Mouse (Mus musculus) Patski (cell line): ENCODE measurements around the gene Prrg2. TPM values are rescaled to one million over a fixed set of nuclear protein-coding genes. Genes with fewer than 3 reads are reported as not detected.
"Not testable (repeated sequence)": the region's sequence is repeated elsewhere in the genome, so short reads cannot be mapped to it uniquely, and the experiment has no call there.

Source experiments
- ATAC-seq: fragments of 100-300 bp; one replicate; pipeline ENCODE4 v1.8.0; 2021
- CTCF ChIA-PET: fragments of 350-600 bp; sonication (Branson Sonifier 250); formaldehyde crosslinking; loops from one replicate; lab custom pipeline; 2022; ENCODE audit warnings: inconsistent platforms; lab: Charles Lee
- POLR2A ChIA-PET: fragments of 350-600 bp; sonication (Branson Sonifier 250); formaldehyde crosslinking; loops from one replicate; lab custom pipeline; 2022; ENCODE audit warnings: antibody characterized with exemption, inconsistent platforms; lab: Charles Lee
- DNase-seq: peaks from one replicate; pipeline ENCODE4 v3.0.0-alpha.2; 2011; ENCODE audit warnings: low read depth, low spot score
- H3K27me3 ChIP-seq: fragments of 371-371 bp; one replicate; pipeline ENCODE4 v1.5.1; 2021
- CTCF ChIP-seq: fragments of 100-300 bp; IDR thresholded peaks from one replicate; pipeline ENCODE4 v1.5.1; 2021
- in situ Hi-C: fragments of 300-500 bp; cut with MboI; formaldehyde crosslinking; loops from 3 replicates; pipeline ENCODE4 v1.11.1; 2018; ENCODE audit warnings: low pct_unique_long_range_greater_than_20kb, mixed read lengths
- polyA plus RNA-seq: library from polyadenylated mRNA; unstranded; gene quantifications from one replicate; pipeline ENCODE4 v1.2.3, GENCODE M21; 2021

Gene Prrg2
- polyA plus RNA-seq, result 38.6 TPM

GRCm38 (mm10) chr7:45062239-45062835 is at the start of gene Prrg2, which contains the start of gene Nosip:
Prrg2 (minus strand) TSS chr7:45062677.
Nosip (plus strand) TSS chr7:45062429.
- ChIA-PET CTCF (no interaction called here), POLR2A (interaction anchor here (0.9 kb wide), 1 partner anchor 10 kb away, joined by 3 read pairs; no protein-coding TSS in a partner anchor)
- DNase-seq (peak; percentile 91), ATAC-seq (peak; percentile 79)
- no peak for TF ChIP-seq CTCF
- H3K27me3 ChIP-seq, result no peaks in the 10 kb centered on the region
- in situ Hi-C loops, result no loop called here

DNA sequence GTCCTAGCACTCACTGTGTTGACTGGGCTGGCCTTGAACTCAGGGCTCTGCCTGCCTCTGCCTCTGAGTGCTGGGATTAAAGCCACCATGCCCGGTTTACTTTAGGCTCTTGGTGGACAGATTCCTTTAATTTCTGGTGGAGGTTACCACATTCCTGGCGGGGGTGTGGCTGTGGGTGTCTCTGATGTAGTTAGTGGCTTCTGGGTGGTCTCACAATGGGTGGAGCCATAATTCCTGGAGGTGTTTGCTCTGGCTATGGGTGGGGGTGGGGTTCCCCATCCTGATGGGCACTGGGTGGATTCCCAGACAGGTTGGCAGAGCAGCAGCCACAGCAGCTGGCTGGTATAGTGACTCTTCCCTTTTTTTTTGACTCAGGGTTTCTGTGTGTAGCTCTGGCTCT is 49.5 kb upstream of the Prrg2 start:
- TF ChIP-seq CTCF, result no peak
- ChIA-PET POLR2A (no interaction called here), CTCF (interaction anchor here (0.9 to 1.2 kb wide), 2 partner anchors 24 to 32 kb away, joined by 3 read pairs; no protein-coding TSS in a partner anchor)
- H3K27me3 ChIP-seq, result no peaks in the 10 kb centered on the region
- no peak for ATAC-seq
- DNase-seq, result no peak
- in situ Hi-C loops, result no loop called here

DNA sequence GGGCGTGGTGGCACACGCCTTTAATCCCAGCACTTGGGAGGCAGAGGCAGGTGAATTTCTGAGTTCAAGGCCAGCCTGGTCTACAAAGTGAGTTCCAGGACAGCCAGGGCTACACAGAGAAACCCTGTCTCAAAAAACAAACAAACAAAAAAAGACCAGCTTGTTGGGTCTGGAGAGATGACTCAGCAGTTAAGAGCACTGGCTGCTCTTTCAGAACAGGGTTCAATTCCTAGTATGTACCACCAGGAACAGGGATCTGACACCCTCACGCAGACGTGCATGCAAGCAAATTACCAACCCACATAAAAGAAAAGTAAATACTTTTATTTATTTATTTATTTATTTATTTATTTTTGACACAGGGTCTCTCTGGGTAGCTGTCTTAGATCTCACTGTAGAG is 47.6 kb upstream of the Prrg2 start:
- in situ Hi-C loops, ATAC-seq, DNase-seq, H3K27me3 ChIP-seq: not testable (repeated sequence)
- ChIA-PET CTCF (interaction anchor here (1.4 kb wide), 1 partner anchor 11 kb away, joined by 3 read pairs; no protein-coding TSS in a partner anchor), POLR2A (interaction anchor here (0.6 kb wide), 1 partner anchor 303 kb away, joined by 3 read pairs; no protein-coding TSS in a partner anchor)

DNA sequence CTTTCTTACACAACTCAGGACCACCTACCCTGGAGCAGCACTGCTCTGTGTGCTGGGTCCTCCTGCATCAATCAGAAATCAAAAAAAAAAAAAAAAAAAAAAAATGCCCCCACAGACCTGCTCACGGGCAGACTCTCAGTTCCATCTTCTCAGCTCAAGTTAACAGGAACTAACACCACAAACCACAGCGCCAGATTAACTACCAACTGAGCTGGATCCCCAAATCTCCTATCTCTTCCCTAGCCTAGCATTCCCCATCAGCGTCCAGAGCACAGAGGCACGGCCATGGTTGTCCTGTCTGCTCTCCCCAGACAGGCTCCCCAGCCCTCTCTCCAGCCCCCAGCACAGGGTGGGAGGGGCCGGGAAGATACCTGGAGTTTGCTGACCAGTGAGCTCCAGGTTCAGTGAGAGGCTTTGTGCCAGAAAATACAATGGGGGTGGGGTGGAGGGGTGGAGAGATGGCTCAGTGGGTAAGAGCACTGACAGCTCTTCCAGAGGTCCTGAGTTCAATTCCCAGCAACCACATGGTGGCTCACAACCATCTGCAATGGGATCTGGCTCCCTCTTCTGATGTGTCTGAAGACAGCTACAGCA is 44.7 kb upstream of the Prrg2 start:
- ChIA-PET CTCF (no interaction called here), POLR2A (no interaction called here)
- ATAC-seq (no peak), DNase-seq (no peak)
- no peak for TF ChIP-seq CTCF
- no peaks in the 10 kb centered on the region for H3K27me3 ChIP-seq
- in situ Hi-C loops, result no loop called here

DNA sequence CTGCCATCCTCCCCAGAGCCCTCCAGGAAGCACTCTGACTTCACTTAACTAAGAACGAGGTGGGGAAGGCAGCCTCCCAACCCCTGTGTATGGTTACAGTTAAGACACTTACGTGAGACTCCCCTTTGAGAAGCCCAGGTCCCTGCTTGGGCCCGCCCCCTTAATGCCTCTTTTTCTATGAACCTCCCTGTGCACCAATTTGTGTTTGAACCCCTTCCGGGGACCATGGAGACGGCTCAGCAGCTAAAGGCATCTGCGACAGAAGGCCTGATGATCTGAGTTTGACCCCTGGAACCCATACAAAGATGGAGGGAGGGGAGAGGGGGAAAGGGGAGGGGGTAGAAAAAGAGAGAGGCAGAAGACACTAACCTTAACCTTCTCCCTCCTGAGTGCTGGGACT is 44.0 kb upstream of the Prrg2 start:
- CTCF ChIA-PET, result no interaction called here
- POLR2A ChIA-PET, result no interaction called here
- ATAC-seq (no peak), DNase-seq (no peak)
- TF ChIP-seq CTCF, result no peak
- H3K27me3 ChIP-seq, result no peaks in the 10 kb centered on the region
- in situ Hi-C loops, result no loop called here

- ChIA-PET POLR2A (no interaction called here), CTCF (no interaction called here)
- DNase-seq (no peak), ATAC-seq (no peak)
- no peak for TF ChIP-seq CTCF
- no peaks in the 10 kb centered on the region for H3K27me3 ChIP-seq
- in situ Hi-C loops, result no loop called here
Measured at GRCm38 (mm10) chr7:45105491-45105890, 43.0 kb upstream of the Prrg2 start.

GRCm38 (mm10) chr7:45104941-45105340 is 42.5 kb upstream of the Prrg2 start:
- no peaks in the 10 kb centered on the region for H3K27me3 ChIP-seq
- ATAC-seq, result no peak
- in situ Hi-C loops, result no loop called here
- no peak for DNase-seq
- TF ChIP-seq CTCF, result no peak
- CTCF ChIA-PET, result no interaction called here
- POLR2A ChIA-PET, result no interaction called here

- peak; percentile 46 for DNase-seq
- peak; percentile 86 for ATAC-seq
- ChIA-PET CTCF (no interaction called here), POLR2A (no interaction called here)
- H3K27me3 ChIP-seq, result no peaks in the 10 kb centered on the region
- TF ChIP-seq CTCF, result no peak
- in situ Hi-C loops, result no loop called here
Measured at GRCm38 (mm10) chr7:45103652-45104180, 41.2 kb upstream of the Prrg2 start, which contains the start of gene Fcgrt. Fcgrt (minus strand) TSS chr7:45103851.

DNA sequence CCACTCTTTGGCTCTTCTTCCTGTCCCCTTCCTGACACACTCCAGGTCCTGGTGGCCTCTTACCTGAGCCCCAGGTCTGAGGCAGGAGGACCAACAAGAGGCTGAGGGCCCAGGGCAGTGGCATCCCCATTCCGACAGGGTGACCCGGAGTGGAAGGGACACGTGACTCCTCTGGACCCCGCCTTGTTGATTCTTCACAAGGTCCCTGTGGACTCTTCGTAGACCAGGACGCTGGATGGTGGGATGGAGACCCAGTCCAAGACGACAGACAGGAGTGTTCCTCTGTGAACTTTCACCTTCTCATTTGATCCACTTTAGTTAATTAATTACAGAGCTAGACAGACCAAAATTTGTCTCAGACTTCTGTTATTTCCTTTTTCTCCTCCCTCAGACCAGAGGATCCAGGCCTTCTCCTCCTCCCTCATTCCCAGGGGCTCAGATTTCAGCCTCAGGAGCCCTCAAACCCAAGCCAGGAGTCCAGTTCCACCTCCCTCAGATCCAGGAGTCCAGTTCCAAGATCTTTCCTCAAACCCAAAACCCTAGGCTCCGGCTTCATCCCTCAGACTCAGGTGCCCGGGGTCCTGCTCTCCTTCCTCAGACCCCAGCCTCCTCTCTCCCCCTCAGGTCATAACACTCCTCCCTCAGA is 40.6 kb upstream of the Prrg2 start:
- in situ Hi-C loops, result no loop called here
- ChIA-PET POLR2A (no interaction called here), CTCF (no interaction called here)
- DNase-seq (no peak), ATAC-seq (no peak)
- H3K27me3 ChIP-seq, result no peaks in the 10 kb centered on the region
- no peak for TF ChIP-seq CTCF

GRCm38 (mm10) chr7:45102441-45102840 is 40.0 kb upstream of the Prrg2 start:
- ATAC-seq (no peak), DNase-seq (no peak)
- ChIA-PET CTCF (no interaction called here), POLR2A (no interaction called here)
- H3K27me3 ChIP-seq, result no peaks in the 10 kb centered on the region
- no peak for TF ChIP-seq CTCF
- in situ Hi-C loops, result no loop called here

DNA sequence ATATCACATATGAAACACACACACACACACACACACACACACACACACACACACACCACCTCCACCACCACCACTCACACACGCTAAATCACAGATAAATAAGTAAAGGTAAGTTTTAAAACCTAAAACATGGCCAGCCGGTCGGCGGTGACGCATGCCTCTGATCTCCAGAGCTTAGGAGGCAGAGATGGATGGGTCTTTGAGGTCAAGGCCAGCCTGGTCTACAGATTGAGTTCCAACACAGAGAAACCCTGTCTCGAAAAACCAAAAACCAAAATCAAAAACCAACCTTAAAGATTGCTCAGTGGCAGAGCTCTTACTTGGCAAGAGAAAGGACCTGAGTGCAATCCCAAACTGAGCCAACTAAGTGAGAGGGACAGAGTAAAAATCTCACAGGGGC is 37.6 kb upstream of the Prrg2 start:
- ChIA-PET CTCF (no interaction called here), POLR2A (interaction anchor here (0.8 kb wide), 1 partner anchor 24 kb away, joined by 4 read pairs; no protein-coding TSS in a partner anchor)
- TF ChIP-seq CTCF, result no peak
- ATAC-seq (no peak), DNase-seq (no peak)
- in situ Hi-C loops, result no loop called here
- H3K27me3 ChIP-seq, result no peaks in the 10 kb centered on the region
